Mouse (Mus musculus) retina, postnatal 1 day (tissue): ENCODE results near the gene Rab31.
A peak's percentile ranks its signal among the peaks of the same experiment; 100 is the strongest.

Experiments used
- DNase-seq: peaks from one replicate; pipeline ENCODE4 v3.0.0-alpha.2; 2012

Rab31 gene

GRCm38 (mm10) chr17:65782551-65783141, 10.1 kb upstream of the Rab31 start, which contains the start of gene Ppp4r1:
Ppp4r1 (plus strand) TSS chr17:65782573.
- peak; percentile 91 for DNase-seq

- no peak for DNase-seq
Observed at GRCm38 (mm10) chr17:65780970-65781369, 8.4 kb upstream of the Rab31 start.

- DNase-seq, result no peak
Observed at GRCm38 (mm10) chr17:65777461-65777860, 4.9 kb upstream of the Rab31 start.

- DNase-seq, result no peak
Observed at GRCm38 (mm10) chr17:65776228-65776627, 3.7 kb upstream of the Rab31 start.

GRCm38 (mm10) chr17:65774439-65774838, 1.9 kb upstream of the Rab31 start:
- no peak for DNase-seq

GRCm38 (mm10) chr17:65773617-65774016, 1.1 kb upstream of the Rab31 start:
- DNase-seq, result no peak

GRCm38 (mm10) chr17:65770982-65771915, 1.3 kb downstream of the Rab31 start:
- DNase-seq, result no peak

GRCm38 (mm10) chr17:65768486-65768885, 4.1 kb downstream of the Rab31 start:
- DNase-seq, result no peak

- no peak for DNase-seq
Observed at GRCm38 (mm10) chr17:65763221-65763620, 9.3 kb downstream of the Rab31 start.

- DNase-seq, result peak; percentile 62
Observed at GRCm38 (mm10) chr17:65757150-65757549, 15.4 kb downstream of the Rab31 start.

GRCm38 (mm10) chr17:65755857-65756256, 16.7 kb downstream of the Rab31 start:
- DNase-seq, result no peak

GRCm38 (mm10) chr17:65753130-65753529, 19.4 kb downstream of the Rab31 start:
- no peak for DNase-seq

- peak; percentile 38 for DNase-seq
Observed at GRCm38 (mm10) chr17:65750301-65750700, 22.3 kb downstream of the Rab31 start.

GRCm38 (mm10) chr17:65749803-65750202, 22.7 kb downstream of the Rab31 start:
- DNase-seq, result no peak

GRCm38 (mm10) chr17:65748997-65749396, 23.6 kb downstream of the Rab31 start:
- DNase-seq, result no peak

GRCm38 (mm10) chr17:65746314-65746713, 26.2 kb downstream of the Rab31 start:
- no peak for DNase-seq

- peak; percentile 83 for DNase-seq
Observed at GRCm38 (mm10) chr17:65743664-65744330, 28.8 kb downstream of the Rab31 start.

- no peak for DNase-seq
Observed at GRCm38 (mm10) chr17:65742969-65743368, 29.6 kb downstream of the Rab31 start.

- DNase-seq, result peak; percentile 91
Observed at GRCm38 (mm10) chr17:65742245-65742905, 30.2 kb downstream of the Rab31 start.

GRCm38 (mm10) chr17:65741565-65741964, 31.0 kb downstream of the Rab31 start:
- DNase-seq, result no peak

- DNase-seq, result no peak
Observed at GRCm38 (mm10) chr17:65739874-65740725, 32.5 kb downstream of the Rab31 start.

GRCm38 (mm10) chr17:65737622-65738021, 34.9 kb downstream of the Rab31 start:
- DNase-seq, result no peak
